Mouse (Mus musculus) CH12.LX (cell line): ENCODE results near the gene Ermp1.

Experiments used
- CTCF ChIP-seq, 2 experiments: IDR thresholded peaks in 1 of 2; conservative IDR thresholded peaks in 1 of 2; 2 replicates each; pipeline ENCODE4 v1.5.1; 2011 to 2012; ENCODE audit warnings: low read depth in 2 of 2, low read length in 2 of 2, improper control_type of control experiment in 1 of 2, inconsistent platforms in 1 of 2, mild to moderate bottlenecking in 1 of 2, moderate library complexity in 1 of 2
- ETS1 ChIP-seq: conservative IDR thresholded peaks from 2 replicates; pipeline ENCODE4 v1.6.1; 2012; ENCODE audit warnings: low read depth, mild to moderate bottlenecking, inconsistent platforms, low read length, improper control_type of control experiment, moderate library complexity
- HCFC1 ChIP-seq: IDR thresholded peaks from 2 replicates; pipeline ENCODE4 v1.6.1; 2012; ENCODE audit warnings: low read depth, mild to moderate bottlenecking, inconsistent platforms, low read length, improper control_type of control experiment
- MAX ChIP-seq: IDR thresholded peaks from 2 replicates; pipeline ENCODE4 v1.6.1; 2011; ENCODE audit warnings: low read length, improper control_type of control experiment
- MXI1 ChIP-seq: IDR thresholded peaks from 2 replicates; pipeline ENCODE4 v1.6.1; 2011; ENCODE audit warnings: mild to moderate bottlenecking, low read depth, low read length, improper control_type of control experiment
- NELFE ChIP-seq: IDR thresholded peaks from 2 replicates; pipeline ENCODE4 v1.6.1; 2011; ENCODE audit warnings: low read depth, low read length, improper control_type of control experiment
- RCOR1 ChIP-seq: conservative IDR thresholded peaks from 2 replicates; pipeline ENCODE4 v1.6.1; 2012; ENCODE audit warnings: low read depth, mild to moderate bottlenecking, inconsistent platforms, low read length, improper control_type of control experiment

DNA sequence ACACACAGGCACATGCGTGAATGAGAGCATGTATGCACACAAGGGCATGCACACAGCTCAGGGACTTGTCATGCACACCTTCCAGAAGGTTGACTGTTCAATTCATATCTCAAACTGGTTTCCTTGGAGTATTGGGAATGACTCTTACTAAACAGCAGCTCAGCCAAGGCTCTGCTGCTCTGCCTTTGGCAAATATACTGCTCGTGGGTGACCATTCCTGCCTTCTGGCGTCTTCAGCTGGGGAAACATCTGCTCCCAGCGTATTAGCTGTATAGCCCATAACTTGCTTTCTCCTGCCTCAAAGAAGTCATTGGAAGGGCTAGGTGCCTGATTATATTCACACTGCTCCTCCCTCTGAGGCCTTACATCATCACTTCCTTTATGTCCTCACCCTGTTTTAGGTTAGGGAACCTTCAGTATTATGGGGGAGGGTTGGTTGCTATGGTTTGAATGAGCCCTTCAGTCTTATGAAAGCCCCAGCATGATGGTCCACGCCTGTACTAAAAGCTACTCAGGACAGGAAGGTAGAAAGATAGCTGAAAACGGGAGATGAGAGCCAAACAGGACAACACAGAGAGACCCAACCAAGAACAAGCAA is 30.1 kb upstream of the Ermp1 start:
- TF ChIP-seq CTCF (conservative IDR thresholded peaks at IDR 0.05 in 1 of 2, IDR thresholded peaks at IDR 0.05 in 1 of 2; ENCODE audit: low read depth in 2 of 2, low read length in 2 of 2) (no peak), MAX (no peak), ETS1 (no peak), MXI1 (no peak), HCFC1 (no peak), RCOR1 (no peak), NELFE (no peak)
